Mouse (Mus musculus) bone marrow, adult 2 months (tissue): ENCODE results near the gene Mapkap1. TPM values are rescaled to one million over a fixed set of nuclear protein-coding genes. Genes with fewer than 3 reads are reported as not detected.

ENCODE experiments used
- H3K27ac ChIP-seq: fragments of 200-500 bp; 2 replicates; pipeline ENCODE4 v1.5.1; 2012; ENCODE audit warnings: low read depth, mild to moderate bottlenecking, control low read depth, inconsistent platforms, low read length; ENCODE audit not compliant: control insufficient read depth, poor library complexity, insufficient read depth
- H3K4me1 ChIP-seq: fragments of 200-500 bp; 2 replicates; pipeline ENCODE4 v1.6.1; 2011; ENCODE audit warnings: low read length; ENCODE audit not compliant: control insufficient read depth, insufficient read depth
- H3K4me3 ChIP-seq: fragments of 200-500 bp; replicated peaks from 2 replicates; pipeline ENCODE3; 2011; ENCODE audit warnings: mild to moderate bottlenecking, low read depth, low read length, control low read depth; ENCODE audit not compliant: control insufficient read depth
- CTCF ChIP-seq: fragments of 200-500 bp; IDR thresholded peaks from 2 replicates; pipeline ENCODE4 v1.5.1; 2011; ENCODE audit warnings: low read length, control low read depth; ENCODE audit not compliant: control insufficient read depth, insufficient read depth
- POLR2A ChIP-seq: fragments of 200-500 bp; IDR thresholded peaks from 2 replicates; pipeline ENCODE4 v1.6.1; 2011; ENCODE audit warnings: low read depth, mild to moderate bottlenecking, control low read depth, low read length, borderline replicate concordance; ENCODE audit not compliant: control insufficient read depth
- WGBS: fragments of 180-500 bp; shearing (Covaris S2); methylation state at CpG from one replicate; pipeline ENCODE4 v1.1.7; 2018; 5-methylcytosine and 5-hydroxymethylcytosine counted together
- polyA plus RNA-seq: library from polyadenylated mRNA; stranded (reverse); fragments of >200 nt; gene quantifications from 2 replicates; pipeline ENCODE4 v1.2.4, GENCODE M21; 2011; ENCODE audit warnings: low replicate concordance; ENCODE audit not compliant: missing spikeins, insufficient read depth, insufficient read length

The Mapkap1 gene
- polyA plus RNA-seq, 1 experiment = 42.3 TPM

- H3K27ac ChIP-seq = no peak overlapping the region
- 89% methylated on average over 3 of the region's 3 CpGs for WGBS
- no peak overlapping the region for H3K4me3 ChIP-seq
- no peaks in the 10 kb centered on the region; the same call in 1 of the 2 replicates for H3K4me1 ChIP-seq
- TF ChIP-seq POLR2A = no peak
- TF ChIP-seq CTCF = no peak
Measured at GRCm38 (mm10) chr2:34462490-34462889, 55.9 kb downstream of the Mapkap1 start.

- TF ChIP-seq POLR2A (no peak), CTCF (no peak)
- 77% methylated on average over 7 of the region's 7 CpGs for WGBS
- no peak overlapping the region for H3K4me3 ChIP-seq
- H3K27ac ChIP-seq = no peak overlapping the region
- no peaks in the 10 kb centered on the region for H3K4me1 ChIP-seq
Measured at GRCm38 (mm10) chr2:34468559-34469141, 62.1 kb downstream of the Mapkap1 start.

GRCm38 (mm10) chr2:34469324-34469723, 62.8 kb downstream of the Mapkap1 start:
- Histone ChIP-seq H3K4me1 (no peaks in the 10 kb centered on the region), H3K27ac (no peak overlapping the region), H3K4me3 (no peak overlapping the region)
- TF ChIP-seq POLR2A (no peak), CTCF (no peak)
- 84% methylated on average over 5 of the region's 5 CpGs for WGBS

GRCm38 (mm10) chr2:34473775-34474174, 67.2 kb downstream of the Mapkap1 start:
- H3K4me3 ChIP-seq = no peak overlapping the region
- no peak overlapping the region for H3K27ac ChIP-seq
- WGBS = 84% methylated on average over 3 of the region's 3 CpGs
- TF ChIP-seq POLR2A (no peak), CTCF (no peak)
- no peaks in the 10 kb centered on the region for H3K4me1 ChIP-seq

DNA sequence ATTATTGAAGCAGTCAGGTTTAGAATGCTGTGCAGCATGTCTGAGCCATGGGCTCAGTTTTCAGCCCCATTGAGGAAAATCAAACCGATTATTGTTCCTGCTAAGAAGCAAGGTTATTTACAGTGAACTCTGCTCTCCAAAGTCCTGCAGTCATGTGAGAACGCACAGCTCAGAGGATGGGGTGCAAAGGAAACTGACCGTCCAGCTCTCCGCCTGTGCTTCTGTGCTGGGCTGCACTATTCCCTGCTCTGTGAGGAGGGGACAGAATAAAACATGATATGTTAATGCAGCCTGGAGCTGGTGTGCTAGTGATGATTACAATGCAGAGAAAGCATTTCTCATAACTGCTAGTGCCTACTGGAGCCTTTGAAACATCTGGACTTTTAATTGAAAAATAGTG, 74.8 kb downstream of the Mapkap1 start:
- no peak for TF ChIP-seq CTCF
- TF ChIP-seq POLR2A = no peak
- no peak overlapping the region for H3K27ac ChIP-seq
- peaks cover 2% of the 10 kb centered on the region; the same call in 1 of the 2 replicates for H3K4me1 ChIP-seq
- no peak overlapping the region for H3K4me3 ChIP-seq
- 84% methylated on average over 4 of the region's 4 CpGs for WGBS

DNA sequence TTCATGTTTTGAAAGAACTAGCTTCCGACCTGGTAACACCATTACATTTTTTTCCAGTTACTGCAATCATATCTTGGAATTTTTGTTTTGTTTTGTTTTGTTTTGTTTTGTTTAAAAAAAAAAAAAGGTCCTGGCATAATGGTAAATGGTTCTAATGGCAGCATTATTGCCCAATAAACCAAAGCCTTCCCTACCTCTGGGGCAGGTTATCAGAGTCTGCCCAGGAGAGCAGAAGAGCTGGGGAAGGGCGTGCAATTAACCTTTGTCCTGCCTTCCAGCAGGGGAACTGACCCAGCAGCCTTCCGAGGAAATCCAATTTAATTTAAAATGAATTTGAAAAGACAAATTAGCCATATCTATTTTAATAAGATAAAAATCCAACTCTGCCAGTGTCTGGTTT, 75.5 kb downstream of the Mapkap1 start:
- Histone ChIP-seq H3K4me3 (no peak overlapping the region), H3K4me1 (peaks cover 2% of the 10 kb centered on the region; the same call in 1 of the 2 replicates), H3K27ac (no peak overlapping the region)
- TF ChIP-seq CTCF (no peak), POLR2A (no peak)
- 76% methylated on average over 3 of the region's 3 CpGs for WGBS

- TF ChIP-seq CTCF = no peak
- TF ChIP-seq POLR2A = no peak
- WGBS = 86% methylated on average over 3 of the region's 3 CpGs
Measured at GRCm38 (mm10) chr2:34482531-34482930, 76.0 kb downstream of the Mapkap1 start.

GRCm38 (mm10) chr2:34487281-34487680, 80.7 kb downstream of the Mapkap1 start:
- 84% methylated on average over 7 of the region's 7 CpGs for WGBS
- H3K4me3 ChIP-seq = no peak overlapping the region
- TF ChIP-seq CTCF (no peak), POLR2A (no peak)
- H3K27ac ChIP-seq = no peak overlapping the region
- peaks cover 2% of the 10 kb centered on the region; the same call in 1 of the 2 replicates for H3K4me1 ChIP-seq

More at GRCm38 (mm10) chr2:34482531-34482930, 76.0 kb downstream of the Mapkap1 start:
- Histone ChIP-seq H3K4me1 (peaks cover 2% of the 10 kb centered on the region; the same call in 1 of the 2 replicates), H3K4me3 (no peak overlapping the region), H3K27ac (no peak overlapping the region)
